Mouse (Mus musculus) yolk sac, embryonic 10.5 days (tissue): ENCODE data around the gene Mageb1.
"Not testable (repeated sequence)": the region's sequence is repeated elsewhere in the genome, so short reads cannot be mapped to it uniquely, and the experiment has no call there.

ENCODE experiments used
- DNase-seq: peaks from one replicate; pipeline ENCODE4 v3.0.0-alpha.2; 2017; ENCODE audit warnings: low spot score

The Mageb1 gene

DNA sequence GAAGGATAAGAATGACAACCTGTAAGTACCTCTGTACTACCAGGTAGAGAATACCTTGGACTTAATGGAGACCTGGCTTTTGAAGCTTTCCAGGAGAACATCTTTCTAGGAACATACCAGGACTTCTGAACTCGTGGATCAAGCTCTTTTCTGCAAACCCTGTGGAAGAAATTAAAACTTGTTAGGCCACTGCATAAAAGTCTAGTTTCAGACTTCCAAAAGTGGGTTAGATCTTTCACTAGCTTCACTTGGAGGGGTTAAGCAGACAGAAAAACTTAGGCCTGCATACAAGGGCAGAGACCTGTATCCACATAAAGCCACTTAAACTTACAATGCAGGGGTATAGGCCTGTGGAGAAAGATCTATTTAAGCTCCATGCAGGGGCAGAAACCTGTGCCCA, at the start of gene Mageb1:
TSS of gene Mageb1 (minus strand) at position 101 of the 400 bp plus-strand sequence.
- DNase-seq, result not testable (repeated sequence)
